Mouse (Mus musculus): Measurements from ENCODE around the gene Zbtb43. TPM values are rescaled to one million over a fixed set of nuclear protein-coding genes. Genes with fewer than 3 reads are reported as not detected.

Gene Zbtb43
- polyA plus RNA-seq, 1 experiment from 2014 or later = 19.0 TPM

- ATAC-seq (ENCODE audit: insufficient number of reproducible peaks, low FRiP score, low TSS enrichment, low read depth) = no peak
- Histone ChIP-seq H3K9ac (no peak overlapping the region; the same call in 1 of the 2 replicates), H3K4me3 (replicated peaks) (peak overlapping the region; percentile 96), H3K27ac (replicated peaks) (peak overlapping the region; percentile 85), H3K36me3 (0 out of 2 replicates have a peak, but pooled peaks cover 5% of the 10 kb centered on the region), H3K27me3 (no peaks in the 10 kb centered on the region), H3K4me2 (replicated peaks) (peak overlapping the region; percentile 80), H3K4me1 (peaks cover 43% of the 10 kb centered on the region), H3K9me3 (replicated peaks) (no peaks in the 10 kb centered on the region)
- 35% methylated on average over 6 of the region's 6 CpGs for WGBS
These were observed 39.0 kb downstream of the Zbtb43 start for GRCm38 (mm10) chr2:33429339-33429738.

DNA sequence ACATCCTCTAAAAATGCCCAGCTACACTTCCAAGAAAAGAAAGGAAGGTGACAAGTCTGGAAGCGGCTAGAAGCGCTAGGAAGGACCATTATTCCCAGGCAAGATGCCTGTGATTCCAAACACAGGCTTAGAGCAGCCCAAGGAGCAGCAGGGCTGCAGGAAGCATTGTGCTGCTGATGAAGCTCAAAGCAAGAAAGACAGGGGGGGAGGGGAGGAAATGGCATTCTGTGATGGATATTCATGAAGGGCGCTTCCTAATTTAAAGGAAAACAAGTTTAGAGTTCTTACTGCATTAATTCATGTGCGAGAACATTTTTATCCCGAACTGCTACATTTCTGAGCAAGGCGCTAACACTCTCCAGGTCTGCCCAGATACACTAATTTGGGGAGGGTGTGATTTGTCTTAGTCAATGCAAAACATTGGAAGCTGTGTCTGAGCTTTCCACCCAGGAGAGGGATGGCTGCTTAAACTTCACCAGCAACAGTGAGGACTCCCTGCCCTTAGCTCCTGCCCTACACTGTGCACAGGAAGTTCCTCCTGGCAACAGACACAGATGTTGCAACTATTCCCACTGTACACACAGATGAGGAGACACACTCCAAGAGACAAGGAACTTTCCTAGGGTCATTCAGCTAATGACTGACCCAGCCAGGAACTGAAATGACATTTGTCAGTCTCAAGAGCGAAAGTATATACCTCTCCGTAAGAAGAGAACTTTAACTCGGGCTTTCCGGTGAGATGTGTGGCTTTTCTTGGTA, 41.5 kb downstream of the Zbtb43 start:
- Histone ChIP-seq H3K4me2 (replicated peaks) (no peak overlapping the region), H3K27me3 (no peaks in the 10 kb centered on the region), H3K4me1 (peaks cover 42% of the 10 kb centered on the region), H3K9ac (no peak overlapping the region), H3K9me3 (replicated peaks) (no peaks in the 10 kb centered on the region), H3K36me3 (peaks cover 18% of the 10 kb centered on the region), H3K27ac (replicated peaks) (no peak overlapping the region), H3K4me3 (replicated peaks) (no peak overlapping the region)
- WGBS = 72% methylated on average over 10 of the region's 10 CpGs
- no peak for ATAC-seq (ENCODE audit: insufficient number of reproducible peaks, low FRiP score, low TSS enrichment, low read depth)

DNA sequence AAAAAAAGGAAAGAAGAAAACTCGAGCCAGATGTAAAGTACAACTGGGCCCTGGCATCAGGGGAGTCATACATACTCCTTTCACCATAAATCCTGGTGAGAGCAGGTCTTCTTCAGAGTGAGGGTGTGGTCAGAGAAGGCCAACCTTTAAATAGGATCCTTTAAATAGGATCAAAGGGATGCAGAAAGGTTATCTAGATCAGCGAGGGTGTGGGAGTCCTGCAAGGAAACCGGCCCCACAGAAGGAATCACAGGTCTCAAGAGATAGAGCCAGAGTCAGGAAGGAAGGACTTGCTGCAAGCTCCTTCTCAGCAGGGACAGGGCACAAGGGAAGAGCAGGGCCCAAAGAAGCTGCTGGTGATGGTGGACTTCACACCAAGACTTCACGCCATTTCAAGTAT, 50.9 kb downstream of the Zbtb43 start:
- Histone ChIP-seq H3K4me3 (replicated peaks) (no peak overlapping the region), H3K27me3 (no peaks in the 10 kb centered on the region), H3K4me1 (peaks cover 16% of the 10 kb centered on the region), H3K9ac (no peak overlapping the region), H3K27ac (replicated peaks) (no peak overlapping the region), H3K4me2 (replicated peaks) (no peak overlapping the region), H3K36me3 (peaks cover 13% of the 10 kb centered on the region; the same call in 1 of the 2 replicates), H3K9me3 (replicated peaks) (no peaks in the 10 kb centered on the region)
- WGBS = 73% methylated on average over 4 of the region's 4 CpGs
- ATAC-seq (ENCODE audit: insufficient number of reproducible peaks, low FRiP score, low TSS enrichment, low read depth) = no peak

GRCm38 (mm10) chr2:33414019-33414418, 54.3 kb downstream of the Zbtb43 start:
- H3K4me3 ChIP-seq (replicated peaks) = no peak overlapping the region
- no peaks in the 10 kb centered on the region for H3K27me3 ChIP-seq
- peaks cover 27% of the 10 kb centered on the region for H3K36me3 ChIP-seq
- H3K9ac ChIP-seq = no peak overlapping the region
- H3K4me2 ChIP-seq (replicated peaks) = no peak overlapping the region
- no peaks in the 10 kb centered on the region for H3K9me3 ChIP-seq (replicated peaks)
- 87% methylated on average over 13 of the region's 13 CpGs for WGBS
- H3K4me1 ChIP-seq = peaks cover 8% of the 10 kb centered on the region
- no peak overlapping the region for H3K27ac ChIP-seq (replicated peaks)
- no peak for ATAC-seq (ENCODE audit: insufficient number of reproducible peaks, low FRiP score, low TSS enrichment, low read depth)

GRCm38 (mm10) chr2:33412111-33412510, 56.2 kb downstream of the Zbtb43 start:
- H3K36me3 ChIP-seq = peaks cover 35% of the 10 kb centered on the region
- no peak overlapping the region for H3K4me2 ChIP-seq (replicated peaks)
- H3K9ac ChIP-seq = no peak overlapping the region
- WGBS = 83% methylated on average over 14 of the region's 14 CpGs
- no peaks in the 10 kb centered on the region for H3K27me3 ChIP-seq
- ATAC-seq (ENCODE audit: insufficient number of reproducible peaks, low FRiP score, low TSS enrichment, low read depth) = no peak
- peaks cover 4% of the 10 kb centered on the region; the same call in 1 of the 2 replicates for H3K4me1 ChIP-seq
- H3K27ac ChIP-seq (replicated peaks) = no peak overlapping the region
- no peak overlapping the region for H3K4me3 ChIP-seq (replicated peaks)
- no peaks in the 10 kb centered on the region for H3K9me3 ChIP-seq (replicated peaks)

DNA sequence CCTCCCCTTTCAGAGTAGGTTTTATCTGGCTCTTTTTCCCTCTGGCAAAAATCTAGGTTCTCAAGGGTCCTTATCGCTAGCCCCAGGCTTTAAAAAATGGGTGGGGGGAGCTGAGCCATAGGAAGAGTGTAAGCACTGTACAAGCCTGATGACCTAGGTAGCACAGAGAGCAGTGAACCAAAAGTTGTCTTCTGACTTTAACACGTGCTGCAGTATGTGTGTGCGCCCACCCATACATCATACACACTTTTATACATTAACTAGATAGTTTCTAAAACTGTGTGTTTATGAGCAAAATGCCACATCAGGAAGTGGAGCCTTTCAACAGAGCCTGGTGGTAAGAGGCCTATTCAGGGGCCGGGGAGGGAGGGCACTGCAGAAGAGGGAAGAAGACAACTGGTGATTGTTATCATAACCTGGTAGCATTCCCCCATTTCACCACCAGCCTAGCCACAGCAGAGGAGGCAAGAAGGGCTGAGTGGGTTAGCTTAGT, 64.8 kb downstream of the Zbtb43 start:
- Histone ChIP-seq H3K27ac (replicated peaks) (no peak overlapping the region), H3K4me1 (no peaks in the 10 kb centered on the region), H3K36me3 (0 out of 2 replicates have a peak, but pooled peaks cover 14% of the 10 kb centered on the region), H3K4me2 (replicated peaks) (no peak overlapping the region), H3K27me3 (no peaks in the 10 kb centered on the region), H3K9me3 (replicated peaks) (no peaks in the 10 kb centered on the region), H3K9ac (no peak overlapping the region), H3K4me3 (replicated peaks) (no peak overlapping the region)
- ATAC-seq (ENCODE audit: insufficient number of reproducible peaks, low FRiP score, low TSS enrichment, low read depth) = no peak
- WGBS = 74% methylated on average over 4 of the region's 4 CpGs

GRCm38 (mm10) chr2:33402638-33403037, 65.7 kb downstream of the Zbtb43 start:
- H3K36me3 ChIP-seq = 0 out of 2 replicates have a peak, but pooled peaks cover 8% of the 10 kb centered on the region
- H3K9ac ChIP-seq = no peak overlapping the region
- H3K9me3 ChIP-seq (replicated peaks) = no peaks in the 10 kb centered on the region
- H3K4me3 ChIP-seq (replicated peaks) = no peak overlapping the region
- no peak overlapping the region for H3K27ac ChIP-seq (replicated peaks)
- no peak overlapping the region for H3K4me2 ChIP-seq (replicated peaks)
- no peak for ATAC-seq (ENCODE audit: insufficient number of reproducible peaks, low FRiP score, low TSS enrichment, low read depth)
- H3K27me3 ChIP-seq = no peaks in the 10 kb centered on the region
- no peaks in the 10 kb centered on the region for H3K4me1 ChIP-seq
- WGBS = 54% methylated on average over 5 of the region's 5 CpGs

- H3K36me3 ChIP-seq = 0 out of 2 replicates have a peak, but pooled peaks cover 8% of the 10 kb centered on the region
- 35% methylated on average over 7 of the region's 7 CpGs for WGBS
- no peak for ATAC-seq (ENCODE audit: insufficient number of reproducible peaks, low FRiP score, low TSS enrichment, low read depth)
- H3K4me2 ChIP-seq (replicated peaks) = no peak overlapping the region
- no peaks in the 10 kb centered on the region for H3K4me1 ChIP-seq
- no peak overlapping the region for H3K27ac ChIP-seq (replicated peaks)
- H3K9ac ChIP-seq = no peak overlapping the region
- H3K4me3 ChIP-seq (replicated peaks) = no peak overlapping the region
- H3K9me3 ChIP-seq (replicated peaks) = no peaks in the 10 kb centered on the region
- no peaks in the 10 kb centered on the region for H3K27me3 ChIP-seq
These were observed 66.1 kb downstream of the Zbtb43 start for GRCm38 (mm10) chr2:33402236-33402635.

DNA sequence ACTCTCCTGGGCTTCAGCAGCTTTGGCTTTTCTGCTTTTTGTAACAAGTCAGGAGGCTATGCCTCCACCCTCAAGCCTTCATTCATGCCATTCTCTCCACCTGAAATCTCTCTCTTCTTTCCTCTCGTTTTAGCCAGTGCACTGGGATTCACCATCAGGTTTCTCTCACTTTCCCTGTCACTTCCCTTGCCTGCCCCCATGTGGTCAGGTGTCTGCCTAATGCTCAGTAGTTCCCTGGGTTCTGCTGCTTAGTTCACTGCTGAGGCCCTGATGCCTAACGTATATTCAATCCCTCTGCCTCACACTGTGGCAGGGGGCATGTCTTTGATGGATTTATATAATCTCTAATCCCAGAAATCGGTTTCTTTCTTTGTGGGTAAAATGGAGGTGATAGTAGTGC, 67.1 kb downstream of the Zbtb43 start:
- 34% methylated on average over 3 of the region's 3 CpGs for WGBS
- Histone ChIP-seq H3K4me1 (no peaks in the 10 kb centered on the region), H3K4me2 (replicated peaks) (no peak overlapping the region), H3K27ac (replicated peaks) (no peak overlapping the region), H3K36me3 (0 out of 2 replicates have a peak, but pooled peaks cover 4% of the 10 kb centered on the region), H3K27me3 (no peaks in the 10 kb centered on the region), H3K4me3 (replicated peaks) (no peak overlapping the region), H3K9ac (no peak overlapping the region), H3K9me3 (replicated peaks) (no peaks in the 10 kb centered on the region)
- no peak for ATAC-seq (ENCODE audit: insufficient number of reproducible peaks, low FRiP score, low TSS enrichment, low read depth)

- no peak for ATAC-seq (ENCODE audit: insufficient number of reproducible peaks, low FRiP score, low TSS enrichment, low read depth)
- H3K4me2 ChIP-seq (replicated peaks) = no peak overlapping the region
- no peak overlapping the region for H3K9ac ChIP-seq
- H3K27me3 ChIP-seq = no peaks in the 10 kb centered on the region
- WGBS = 64% methylated on average over 5 of the region's 5 CpGs
- no peak overlapping the region for H3K4me3 ChIP-seq (replicated peaks)
- H3K4me1 ChIP-seq = no peaks in the 10 kb centered on the region
- H3K9me3 ChIP-seq (replicated peaks) = no peaks in the 10 kb centered on the region
- no peak overlapping the region for H3K27ac ChIP-seq (replicated peaks)
- no peaks in the 10 kb centered on the region for H3K36me3 ChIP-seq
These were observed 67.8 kb downstream of the Zbtb43 start for GRCm38 (mm10) chr2:33400541-33400940.

All from embryonic facial prominence, embryonic 15.5 days (tissue).